8 mouse cellular contexts compared by ENCODE assay signal in genomic region chr19:29501106-29501505, GRCm38 (mm10). TPM values are rescaled to one million over a fixed set of nuclear protein-coding genes. Genes with fewer than 3 reads are reported as not detected.
DNase-seq lines count a peak whose midpoint lies in the region; ATAC-seq and TF ChIP-seq lines count a peak whose summit lies in the region.

No protein-coding gene starts in this region.

- peak; percentile 73 for ATAC-seq in heart, embryonic 16.5 days (replicated peaks; ENCODE audit: extremely low read depth, insufficient read depth, low FRiP score)
- ATAC-seq in megakaryocyte-erythroid progenitor cell, adult 5-6 weeks (replicated peaks; ENCODE audit: low FRiP score, low TSS enrichment, poor library complexity, severe bottlenecking), result peak; percentile 40
- peak; percentile 32; the same call in 1 of the 2 replicates for ATAC-seq in stomach, postnatal 0 days (ENCODE audit: low FRiP score, low TSS enrichment)

- DNase-seq in layer of hippocampus, postnatal 10 days (ENCODE audit: low spot score in 2 of 2), result peak; percentile 36 to 45
- no peak for DNase-seq in layer of hippocampus, adult 18-20 months (ENCODE audit: low spot score in 2 of 2)
- DNase-seq in embryo, embryonic 10.5 days (ENCODE audit: low spot score), result peak; percentile 71
- DNase-seq in kidney, postnatal 4 days, result peak; percentile 47 to 69
- DNase-seq in stomach, postnatal 0 days (ENCODE audit: low spot score), result peak; percentile 23
- DNase-seq in left cerebral cortex, postnatal 25 days (ENCODE audit: low spot score in 2 of 2), result no peak

- H3K27ac ChIP-seq in heart, embryonic 16.5 days (ENCODE audit: low read length), result 0 out of 2 replicates have a peak overlapping the region, but pooled peaks have one; percentile 9
- H3K27ac ChIP-seq in stomach, postnatal 0 days (replicated peaks), result no peak overlapping the region

- H3K36me3 ChIP-seq in heart, embryonic 16.5 days (ENCODE audit: control insufficient read depth, insufficient read depth), result no peaks in the 10 kb centered on the region
- H3K36me3 ChIP-seq in stomach, postnatal 0 days (ENCODE audit: control insufficient read depth, insufficient read depth, low read length), result no peaks in the 10 kb centered on the region

- TF ChIP-seq EP300 in stomach, postnatal 0 days (optimal IDR thresholded peaks at IDR 0.05), result no peak

- no peaks in the 10 kb centered on the region for H3K4me1 ChIP-seq in heart, embryonic 16.5 days (ENCODE audit: control insufficient read depth, insufficient read depth, low read length)
- H3K4me1 ChIP-seq in stomach, postnatal 0 days (replicated peaks; ENCODE audit: control insufficient read depth, insufficient read depth), result no peaks in the 10 kb centered on the region

- 44% methylated on average over 11 of the region's 11 CpGs for WGBS in heart, embryonic 16.5 days
- WGBS in stomach, postnatal 0 days, result 51% methylated on average over 11 of the region's 11 CpGs

- intact Hi-C loops in left cerebral cortex, postnatal 25 days (cut with DNase I), result loop anchor here (2.0 to 10.0 kb wide), 3 partner anchors 140 to 526 kb away; no protein-coding TSS in a partner anchor

- TF ChIP-seq CTCF in stomach, postnatal 0 days (IDR thresholded peaks at IDR 0.05; ENCODE audit: low read depth), result peak; percentile 63

- H3K4me2 ChIP-seq in heart, embryonic 16.5 days (ENCODE audit: low read depth, low read length), result peak overlapping the region; percentile 63
- H3K4me2 ChIP-seq in stomach, postnatal 0 days (replicated peaks; ENCODE audit: low read depth), result peak overlapping the region; percentile 50

- H3K9me3 ChIP-seq in heart, embryonic 16.5 days (replicated peaks; ENCODE audit: control insufficient read depth, low read length), result no peaks in the 10 kb centered on the region
- no peaks in the 10 kb centered on the region for H3K9me3 ChIP-seq in stomach, postnatal 0 days (ENCODE audit: control insufficient read depth, low read length)

- H3K4me3 ChIP-seq in heart, embryonic 16.5 days (ENCODE audit: low read length), result peak overlapping the region; percentile 40
- H3K4me3 ChIP-seq in stomach, postnatal 0 days (ENCODE audit: low read depth, low read length), result peak overlapping the region; percentile 33

- peak overlapping the region; percentile 58 for H3K9ac ChIP-seq in heart, embryonic 16.5 days (ENCODE audit: low read length)
- H3K9ac ChIP-seq in stomach, postnatal 0 days (ENCODE audit: low read length), result peak overlapping the region; percentile 38; the same call in 1 of the 2 replicates

- no peaks in the 10 kb centered on the region for H3K27me3 ChIP-seq in heart, embryonic 16.5 days (ENCODE audit: control insufficient read depth, insufficient read depth, low read length)
- H3K27me3 ChIP-seq in stomach, postnatal 0 days (ENCODE audit: control insufficient read depth, insufficient read depth, low read length), result no peaks in the 10 kb centered on the region

RNA-seq across cellular contexts. Expression of gene Ric1, which starts 21.0 kb away (rescaled TPM):
- 10 to 100 TPM; 44.0 to 49.7 TPM for total RNA-seq in layer of hippocampus, postnatal 10 days (2021)
- 10 to 100 TPM; 41.8 to 42.0 TPM for total RNA-seq in layer of hippocampus, adult 18-20 months (2021)
- polyA plus RNA-seq in heart, embryonic 16.5 days (2015; fragmentation: Nextera tagmentation; extraction: Ambion mirVana), result 6.7 and 6.9 TPM in 2 replicates
- 14.8 and 17.0 TPM in 2 replicates for total RNA-seq in megakaryocyte-erythroid progenitor cell, adult 5-6 weeks (2014; fragmentation: Nextera tagmentation)
- 11.1 and 13.0 TPM in 2 replicates for total RNA-seq in megakaryocyte-erythroid progenitor cell, adult 5-6 weeks (2017)
- polyA plus RNA-seq in stomach, postnatal 0 days (2015; fragmentation: Nextera tagmentation; extraction: Ambion mirVana), result 7.4 and 7.6 TPM in 2 replicates
- total RNA-seq in left cerebral cortex, postnatal 25 days (2021), result 10 to 100 TPM; 36.6 to 37.1 TPM

Comparison
In these comparisons a context has a peak if more than half of its experiments do, and no peak if none do; other contexts are left out.
1. DNase-seq: peak in layer of hippocampus, postnatal 10 days (2 of 2), embryo, embryonic 10.5 days (single experiment), kidney, postnatal 4 days (2 of 2) and stomach, postnatal 0 days (single experiment); none in layer of hippocampus, adult 18-20 months (0 of 2) and left cerebral cortex, postnatal 25 days (0 of 2).
2. Peak in every context shown above with its lines, with median percentiles within 50 percentile points of each other: ATAC-seq.